Mouse (Mus musculus) heart, embryonic 14.5 days (tissue): ENCODE measurements around the gene Nuak2. TPM values are rescaled to one million over a fixed set of nuclear protein-coding genes. Genes with fewer than 3 reads are reported as not detected.
"Not testable (repeated sequence)": the region's sequence is repeated elsewhere in the genome, so short reads cannot be mapped to it uniquely, and the experiment has no call there.

ENCODE experiments used
- ATAC-seq: fragments of 200-750 bp; cut with Nextera tagmentation; 2 replicates; pipeline ENCODE4 v1.8.0; 2017; ENCODE audit warnings: low read depth, moderate TSS enrichment; ENCODE audit not compliant: insufficient number of reproducible peaks, insufficient read depth, low FRiP score
- H3K27ac ChIP-seq, 2 experiments: fragments of 200-500 bp in 1 of 2; fragments of 300-500 bp in 1 of 2; sonication (generic) in 1 of 2; replicated peaks in 1 of 2; 2 replicates each; pipeline ENCODE4 v1.5.1; 2012 to 2014; ENCODE audit warnings: low read depth in 2 of 2, low read length in 2 of 2, control low read depth in 1 of 2, mild to moderate bottlenecking in 1 of 2, mixed read lengths in 1 of 2; ENCODE audit not compliant: control insufficient read depth in 1 of 2, insufficient read depth in 1 of 2
- H3K27me3 ChIP-seq: fragments of 300-500 bp; sonication (generic); 2 replicates; pipeline ENCODE4 v1.6.1; 2014; ENCODE audit warnings: mild to moderate bottlenecking, low read length, control low read depth; ENCODE audit not compliant: control insufficient read depth, insufficient read depth
- H3K36me3 ChIP-seq: fragments of 300-500 bp; sonication (generic); 2 replicates; pipeline ENCODE4 v1.6.1; 2014; ENCODE audit warnings: mild to moderate bottlenecking, control low read depth, low read length, mixed read lengths; ENCODE audit not compliant: control insufficient read depth, insufficient read depth
- H3K4me1 ChIP-seq, 2 experiments: fragments of 200-500 bp in 1 of 2; fragments of 300-500 bp in 1 of 2; sonication (generic) in 1 of 2; 2 replicates each; pipeline ENCODE4 v1.6.1; 2012 to 2014; ENCODE audit warnings: low read length in 2 of 2, control low read depth in 1 of 2, mixed read lengths in 1 of 2; ENCODE audit not compliant: control insufficient read depth in 2 of 2, insufficient read depth in 2 of 2
- H3K4me2 ChIP-seq: fragments of 300-500 bp; sonication (generic); 2 replicates; pipeline ENCODE4 v1.6.1; 2014; ENCODE audit warnings: mild to moderate bottlenecking, low read length
- H3K4me3 ChIP-seq, 2 experiments: fragments of 200-500 bp in 1 of 2; fragments of 300-500 bp in 1 of 2; sonication (generic) in 1 of 2; 2 replicates each; pipeline ENCODE4 v1.5.1; 2012 to 2014; ENCODE audit warnings: low read length in 2 of 2, mild to moderate bottlenecking in 2 of 2, control low read depth in 1 of 2, low read depth in 1 of 2, moderate library complexity in 1 of 2; ENCODE audit not compliant: control insufficient read depth in 1 of 2, insufficient read depth in 1 of 2
- H3K9ac ChIP-seq: fragments of 300-500 bp; sonication (generic); 2 replicates; pipeline ENCODE4 v1.6.1; 2014; ENCODE audit warnings: mild to moderate bottlenecking, low read length
- H3K9me3 ChIP-seq: fragments of 300-500 bp; sonication (generic); 2 replicates; pipeline ENCODE4 v1.6.1; 2016; ENCODE audit warnings: low read length, control low read depth; ENCODE audit not compliant: control insufficient read depth
- WGBS: fragments of 180-500 bp; shearing (Covaris S2); extraction: QIAGEN DNeasy Blood & Tissue Kit; methylation state at CpG from one replicate; pipeline ENCODE4 v1.1.7; 2014; 5-methylcytosine and 5-hydroxymethylcytosine counted together
- polyA plus RNA-seq: library from polyadenylated mRNA; unstranded; fragments of >200 nt; fragmentation: Nextera tagmentation; extraction: Ambion mirVana; gene quantifications from 2 replicates; pipeline ENCODE4 v1.2.1, GENCODE M21; 2014

The Nuak2 gene
- polyA plus RNA-seq, 1 experiment from 2014 or later: 2.2 TPM

DNA sequence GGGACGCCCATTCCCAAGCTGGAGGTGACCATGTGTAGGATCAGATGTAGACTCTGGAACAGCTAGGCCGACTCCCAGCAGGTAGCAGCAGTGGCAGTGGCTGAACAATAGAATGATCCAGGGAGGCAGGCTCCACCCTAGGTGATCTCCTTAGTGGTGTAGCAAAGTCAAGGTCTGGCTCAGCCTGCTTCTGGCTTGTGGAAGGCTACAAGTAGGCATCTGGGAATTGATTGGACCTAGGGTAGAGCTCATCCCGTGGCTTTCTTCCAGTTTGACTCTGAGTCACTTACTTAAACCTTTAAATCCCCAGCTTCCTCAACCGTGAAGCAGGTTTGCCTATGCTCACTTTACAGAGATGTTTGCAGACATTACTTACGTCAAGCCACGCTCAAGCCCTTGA lies 35.3 kb upstream of the Nuak2 start:
- not testable (repeated sequence) for H3K27ac ChIP-seq, ATAC-seq, H3K36me3 ChIP-seq, H3K4me2 ChIP-seq, H3K4me3 ChIP-seq, H3K4me1 ChIP-seq, H3K9ac ChIP-seq, H3K27me3 ChIP-seq, H3K9me3 ChIP-seq
- 71% methylated on average over 6 of the region's 6 CpGs for WGBS

DNA sequence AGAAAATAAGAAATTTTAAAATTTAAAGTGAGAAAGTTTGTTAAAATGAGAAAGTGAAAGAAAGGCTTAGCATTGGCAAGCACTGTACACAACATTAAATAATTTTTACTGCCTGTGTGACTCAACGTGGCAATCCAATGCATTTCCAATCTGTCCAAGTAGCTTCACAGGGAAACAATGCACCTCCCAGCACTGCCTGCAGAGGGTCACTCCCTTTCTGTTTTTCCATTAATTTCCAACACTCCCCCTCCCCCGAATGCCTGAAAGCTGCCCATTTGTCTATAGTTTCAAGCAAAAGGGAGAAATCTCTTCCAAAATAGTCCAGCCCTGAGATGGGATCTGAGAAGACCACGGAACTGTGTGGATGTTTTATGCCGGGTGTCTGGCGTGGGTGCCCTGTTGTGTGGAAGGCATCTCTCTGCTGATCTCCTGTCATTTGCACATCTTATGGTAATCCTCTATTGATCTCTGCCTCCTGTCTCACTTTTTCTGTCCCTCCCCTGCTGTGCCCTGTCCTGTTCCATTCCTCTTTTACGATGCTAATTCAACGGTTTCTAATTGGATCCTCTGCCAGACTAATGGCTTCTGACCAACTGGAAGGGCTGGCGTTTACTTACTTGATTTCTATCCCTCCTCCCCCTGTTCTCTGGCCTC lies 34.3 kb upstream of the Nuak2 start:
- Histone ChIP-seq H3K4me2 (no peak overlapping the region), H3K4me1 (no peaks in the 10 kb centered on the region), H3K27me3 (no peaks in the 10 kb centered on the region), H3K9me3 (no peaks in the 10 kb centered on the region), H3K36me3 (no peaks in the 10 kb centered on the region), H3K27ac (no peak overlapping the region), H3K4me3 (no peak overlapping the region), H3K9ac (no peak overlapping the region)
- WGBS: 43% methylated on average over 8 of the region's 8 CpGs
- no peak for ATAC-seq

DNA sequence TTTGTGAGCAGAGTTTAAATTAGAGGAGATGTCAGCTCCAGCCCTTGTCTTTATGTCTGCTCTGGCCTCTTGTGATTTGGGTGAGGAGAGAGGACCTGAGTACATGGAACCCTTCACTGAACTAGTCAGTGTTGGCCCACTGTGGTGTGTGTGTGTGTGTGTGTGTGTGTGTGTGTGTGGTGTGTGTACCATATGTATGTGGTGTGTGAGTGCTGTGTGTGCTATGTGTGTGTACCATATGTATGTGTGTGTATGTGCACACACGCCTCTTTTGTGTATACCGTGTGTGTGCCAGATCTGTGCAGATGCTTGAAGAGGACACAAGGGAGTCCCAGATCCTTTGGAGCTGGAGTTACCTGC lies 33.8 kb upstream of the Nuak2 start:
- WGBS: 79% methylated on average over 2 of the region's 2 CpGs
- Histone ChIP-seq H3K4me2 (no peak overlapping the region), H3K36me3 (no peaks in the 10 kb centered on the region), H3K27ac (no peak overlapping the region), H3K9me3 (no peaks in the 10 kb centered on the region), H3K27me3 (no peaks in the 10 kb centered on the region), H3K9ac (no peak overlapping the region), H3K4me3 (no peak overlapping the region), H3K4me1 (peaks cover 0 to under 1% of the 10 kb centered on the region in 2 experiments; a peak in 1 of 4 replicates)
- ATAC-seq: no peak

DNA sequence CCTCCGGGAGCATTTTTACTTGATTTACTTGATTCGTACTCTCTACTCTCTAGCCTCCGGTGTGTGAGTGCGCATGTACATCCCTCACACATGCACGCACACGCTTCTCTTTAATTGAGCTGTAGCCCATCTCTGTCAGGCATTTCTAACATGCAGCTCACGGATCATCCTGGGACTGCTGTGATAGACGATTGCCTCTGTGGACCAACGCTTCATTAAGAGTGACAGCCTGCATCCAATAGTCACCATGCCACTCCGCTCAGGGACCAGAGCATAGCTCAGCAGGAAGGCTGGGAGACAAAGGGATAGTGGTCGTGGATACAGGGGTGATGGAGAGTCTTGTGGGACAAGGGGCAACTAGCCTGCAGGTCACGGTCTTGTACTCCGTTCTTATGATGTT lies 32.9 kb upstream of the Nuak2 start:
- no peaks in the 10 kb centered on the region for H3K36me3 ChIP-seq
- no peak overlapping the region for H3K9ac ChIP-seq
- no peak for ATAC-seq
- no peak overlapping the region for H3K4me3 ChIP-seq
- no peaks in the 10 kb centered on the region for H3K9me3 ChIP-seq
- H3K4me1 ChIP-seq: peaks cover 8 to 9% of the 10 kb centered on the region in 2 experiments; a peak in 3 of 4 replicates
- no peak overlapping the region for H3K27ac ChIP-seq
- H3K27me3 ChIP-seq: no peaks in the 10 kb centered on the region
- H3K4me2 ChIP-seq: no peak overlapping the region
- 78% methylated on average over 13 of the region's 13 CpGs for WGBS

DNA sequence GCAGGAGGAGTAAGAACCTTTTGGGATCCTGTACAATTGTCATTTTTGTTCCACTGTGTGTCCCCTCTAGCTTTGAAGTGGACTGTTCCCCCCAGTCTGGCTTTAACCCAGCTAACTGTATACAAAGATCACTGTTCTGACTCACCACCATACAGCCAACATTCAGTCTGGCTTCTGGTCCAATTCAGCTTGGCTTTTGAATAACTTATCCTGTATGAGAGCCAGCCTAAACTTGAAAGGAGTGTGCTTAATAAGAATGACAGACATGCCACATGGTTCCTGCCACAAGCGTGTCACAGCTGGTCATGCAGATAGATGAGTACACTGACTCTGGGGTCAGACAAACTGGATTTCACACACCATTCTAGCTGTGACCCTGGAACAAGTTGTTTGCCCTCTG lies 29.2 kb upstream of the Nuak2 start:
- no peak overlapping the region for H3K4me3 ChIP-seq
- WGBS: 74% methylated on average over 1 of the region's 1 CpGs

DNA sequence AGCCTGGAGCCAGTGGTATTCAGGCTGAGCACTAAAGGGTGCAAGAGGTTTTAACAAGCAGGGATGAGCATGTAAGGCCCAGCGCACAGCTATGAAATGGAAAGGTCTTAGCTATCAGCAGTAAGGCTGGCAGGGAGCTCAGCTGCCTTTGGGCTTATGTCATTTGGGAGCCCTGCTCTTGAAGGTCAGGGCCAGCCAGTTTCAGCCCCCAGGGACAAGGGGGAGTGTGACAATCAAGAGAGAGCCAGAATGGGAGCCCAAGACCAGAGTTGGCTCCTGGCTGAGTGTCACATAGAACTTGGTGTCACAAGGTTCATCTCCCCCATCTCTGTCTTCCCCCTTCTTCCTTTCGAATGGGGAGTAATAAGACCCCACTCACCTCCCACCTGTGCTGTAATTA lies 28.5 kb upstream of the Nuak2 start:
- Histone ChIP-seq H3K27ac (peak overlapping the region; percentile 41 to 59), H3K4me1 (peaks cover 19 to 25% of the 10 kb centered on the region in 2 experiments; a peak in 3 of 4 replicates), H3K9ac (no peak overlapping the region), H3K27me3 (no peaks in the 10 kb centered on the region), H3K36me3 (no peaks in the 10 kb centered on the region), H3K4me2 (no peak overlapping the region), H3K4me3 (no peak overlapping the region), H3K9me3 (no peaks in the 10 kb centered on the region)
- 38% methylated on average over 2 of the region's 2 CpGs for WGBS
- no peak for ATAC-seq

More for the DNA sequence above, 29.2 kb upstream of the Nuak2 start:
- Histone ChIP-seq H3K4me1 (peaks cover 14 to 20% of the 10 kb centered on the region in 2 experiments; a peak in 3 of 4 replicates), H3K4me2 (no peak overlapping the region), H3K27me3 (no peaks in the 10 kb centered on the region), H3K27ac (no peak overlapping the region), H3K36me3 (no peaks in the 10 kb centered on the region), H3K9ac (no peak overlapping the region), H3K9me3 (no peaks in the 10 kb centered on the region)
- ATAC-seq: no peak

DNA sequence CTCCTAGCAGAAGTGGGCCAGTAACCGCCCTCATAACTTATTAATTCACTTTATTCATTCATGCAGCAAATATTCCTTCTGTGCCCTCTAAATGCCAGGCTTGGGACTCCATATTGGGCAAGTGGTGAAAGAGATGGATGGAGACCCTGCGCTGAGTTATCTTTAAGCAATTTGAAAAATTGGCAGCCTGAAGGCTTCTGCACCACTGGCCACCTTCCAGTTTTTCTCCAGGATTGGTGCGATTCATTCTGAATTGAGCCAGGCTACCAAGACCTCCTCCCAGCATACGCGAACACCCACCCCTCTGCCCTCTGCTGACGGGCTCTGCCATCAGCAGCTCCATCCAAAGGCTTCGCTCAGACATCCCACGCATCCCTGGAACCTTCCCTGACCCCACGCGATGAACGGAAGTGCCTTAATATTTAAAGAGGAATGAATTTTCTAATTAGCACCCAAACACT lies 27.9 kb upstream of the Nuak2 start:
- Histone ChIP-seq H3K9ac (no peak overlapping the region), H3K4me1 (peaks cover 19 to 28% of the 10 kb centered on the region in 2 experiments; a peak in 3 of 4 replicates), H3K27ac (peak overlapping the region; percentile 41 to 59), H3K36me3 (no peaks in the 10 kb centered on the region), H3K4me3 (no peak overlapping the region), H3K27me3 (no peaks in the 10 kb centered on the region), H3K4me2 (no peak overlapping the region), H3K9me3 (no peaks in the 10 kb centered on the region)
- 29% methylated on average over 11 of the region's 11 CpGs for WGBS
- no peak for ATAC-seq

DNA sequence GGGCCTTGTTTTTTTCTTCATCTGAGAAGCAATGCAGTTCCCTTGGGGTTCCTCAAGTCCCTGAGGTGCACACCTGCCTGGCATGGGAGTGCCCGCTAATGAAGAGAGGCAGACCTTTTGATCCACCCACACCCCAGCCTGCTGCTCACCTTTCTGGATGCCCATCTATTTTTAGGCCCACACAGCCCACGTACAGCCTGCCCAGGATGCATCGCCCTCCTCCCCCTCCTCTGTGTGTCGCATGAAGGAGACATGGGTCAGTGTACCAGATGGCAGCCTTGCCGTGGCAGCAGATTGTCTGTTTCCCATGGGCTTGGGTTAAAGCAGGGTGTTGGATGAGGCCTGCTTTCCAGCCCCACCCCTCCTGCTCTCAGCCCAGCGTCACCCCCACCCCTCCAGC lies 26.0 kb upstream of the Nuak2 start:
- Histone ChIP-seq H3K9ac (no peak overlapping the region), H3K27ac (no peak overlapping the region), H3K4me2 (no peak overlapping the region), H3K36me3 (no peaks in the 10 kb centered on the region), H3K4me3 (no peak overlapping the region), H3K27me3 (no peaks in the 10 kb centered on the region), H3K9me3 (no peaks in the 10 kb centered on the region), H3K4me1 (peaks cover 19 to 28% of the 10 kb centered on the region in 2 experiments; a peak in 3 of 4 replicates)
- 62% methylated on average over 6 of the region's 6 CpGs for WGBS
- no peak for ATAC-seq
